Mouse (Mus musculus) embryonic stem cell, embryonic (primary cell): ENCODE measurements around the gene Otud5.

Experiments used
- CTCF ChIA-PET, 4 experiments: fragments of 300-600 bp in 2 of 4; fragments of 350-600 bp in 2 of 4; sonication (Branson Sonifier 250); formaldehyde crosslinking; loops; one replicate each; lab custom pipeline; 2022; ENCODE audit warnings: inconsistent platforms in 2 of 4; lab: Charles Lee
- POLR2A ChIA-PET, 4 experiments: fragments of 300-600 bp in 2 of 4; fragments of 350-600 bp in 2 of 4; sonication (Branson Sonifier 250); formaldehyde crosslinking; loops; one replicate each; lab custom pipeline; 2022; ENCODE audit warnings: antibody characterized with exemption in 4 of 4, inconsistent platforms in 1 of 4; lab: Charles Lee

Gene Otud5

DNA sequence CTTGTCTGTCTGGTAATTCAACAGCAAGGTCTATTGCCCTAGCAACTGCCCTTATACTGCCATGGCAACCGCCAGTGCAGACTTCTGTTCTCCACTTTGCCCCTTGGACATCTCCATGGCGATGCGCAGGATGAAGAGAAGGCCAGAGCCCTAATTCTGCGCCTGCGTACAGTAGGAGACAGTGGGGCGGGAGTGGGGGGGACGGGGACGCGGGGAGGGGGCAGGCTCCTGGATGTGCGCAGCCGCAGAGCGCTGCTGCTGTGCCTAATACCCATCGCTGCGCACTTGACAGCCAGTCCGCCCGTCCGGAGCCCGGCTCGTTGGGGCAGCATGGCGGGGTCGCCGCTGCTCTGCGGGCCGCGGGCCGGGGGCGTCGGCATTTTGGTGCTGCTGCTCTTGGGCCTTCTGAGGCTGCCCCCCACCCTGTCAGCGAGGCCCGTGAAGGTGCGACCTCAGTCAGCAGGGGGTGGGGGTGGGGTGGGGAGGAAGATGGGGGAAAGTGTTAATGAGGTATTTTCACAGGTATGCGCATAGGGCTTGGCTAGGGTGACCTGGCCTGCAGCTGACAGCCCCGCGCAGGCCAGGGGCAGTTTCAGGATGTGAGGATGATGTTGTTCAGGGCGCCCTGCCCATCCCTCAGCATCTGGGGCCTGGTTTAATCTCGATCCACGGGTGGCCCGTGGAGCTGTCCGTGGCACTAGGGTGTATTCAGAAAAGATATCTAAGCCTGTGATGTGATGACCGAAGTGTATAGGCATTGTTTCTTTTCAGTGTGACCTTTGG lies 78.6 kb downstream of the Otud5 start, which contains the start of gene Pcsk1n:
TSS of gene Pcsk1n (plus strand) at position 222 of the 783 bp plus-strand sequence.
- ChIA-PET POLR2A (interaction anchor here in 3 of 4 experiments (0.7 to 3.6 kb wide), 7 partner anchors 59 to 235 kb away, joined by 3 to 17 read pairs (median 3); no protein-coding TSS in a partner anchor), CTCF (interaction anchor here in 1 of 4 experiments (1.0 kb wide), 1 partner anchor 97 kb away, joined by 3 read pairs; no protein-coding TSS in a partner anchor)

DNA sequence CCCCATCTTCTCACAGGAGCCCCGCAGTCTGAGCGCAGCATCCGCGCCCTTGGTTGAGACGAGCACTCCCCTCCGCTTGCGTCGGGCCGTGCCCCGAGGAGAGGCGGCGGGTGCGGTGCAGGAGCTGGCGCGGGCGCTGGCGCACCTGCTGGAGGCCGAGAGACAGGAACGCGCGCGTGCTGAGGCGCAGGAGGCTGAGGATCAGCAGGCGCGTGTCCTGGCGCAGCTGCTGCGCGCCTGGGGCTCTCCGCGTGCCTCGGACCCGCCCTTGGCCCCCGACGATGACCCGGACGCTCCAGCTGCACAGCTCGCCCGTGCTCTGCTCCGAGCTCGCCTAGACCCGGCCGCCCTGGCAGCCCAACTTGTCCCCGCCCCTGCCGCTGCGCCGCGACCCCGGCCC lies 80.9 kb downstream of the Otud5 start:
- POLR2A ChIA-PET, result interaction anchor here in 3 of 4 experiments (0.7 to 3.6 kb wide), 13 partner anchors 9 to 134 kb away, joined by 3 to 17 read pairs (median 4); partner anchors contain the start of gene Hdac6 (in 3 of the 3)

More for the DNA sequence above, 80.9 kb downstream of the Otud5 start:
- CTCF ChIA-PET, result interaction anchor here in 1 of 4 experiments (1.1 kb wide), 1 partner anchor 96 kb away, joined by 4 read pairs; the partner anchor contains the start of gene Glod5
